Mouse (Mus musculus) testis, postnatal 14 days (tissue): ENCODE measurements around the gene Vmn1r65.
"Not testable (repeated sequence)": the region's sequence is repeated elsewhere in the genome, so short reads cannot be mapped to it uniquely, and the experiment has no call there.

Experiments used
- DNase-seq: peaks from one replicate; pipeline ENCODE4 v3.0.0; 2021; ENCODE audit warnings: low spot score

Vmn1r65 gene

DNA sequence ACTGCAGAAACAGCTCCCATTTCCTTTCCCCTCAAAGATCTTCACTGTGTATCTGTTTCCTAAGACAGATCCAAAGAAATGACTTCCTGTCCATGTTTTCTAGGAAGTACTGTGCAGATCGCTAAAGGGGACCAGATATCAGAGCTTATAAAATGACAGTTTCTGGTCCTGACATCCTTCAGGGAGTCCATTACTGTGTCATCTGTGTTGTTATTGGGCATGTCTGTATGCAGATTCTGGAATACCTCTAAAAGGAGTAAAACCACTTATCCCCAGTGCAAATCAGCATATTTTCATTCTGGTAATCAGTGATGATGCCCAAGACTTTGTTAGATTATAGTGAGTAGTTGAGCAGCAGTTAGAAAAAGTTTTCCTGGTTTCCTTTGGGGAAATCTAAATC is at the start of gene Vmn1r65:
Gene Vmn1r65, minus strand, starts transcription at position 101 of the 400 bp plus-strand sequence.
- DNase-seq, result no peak

DNA sequence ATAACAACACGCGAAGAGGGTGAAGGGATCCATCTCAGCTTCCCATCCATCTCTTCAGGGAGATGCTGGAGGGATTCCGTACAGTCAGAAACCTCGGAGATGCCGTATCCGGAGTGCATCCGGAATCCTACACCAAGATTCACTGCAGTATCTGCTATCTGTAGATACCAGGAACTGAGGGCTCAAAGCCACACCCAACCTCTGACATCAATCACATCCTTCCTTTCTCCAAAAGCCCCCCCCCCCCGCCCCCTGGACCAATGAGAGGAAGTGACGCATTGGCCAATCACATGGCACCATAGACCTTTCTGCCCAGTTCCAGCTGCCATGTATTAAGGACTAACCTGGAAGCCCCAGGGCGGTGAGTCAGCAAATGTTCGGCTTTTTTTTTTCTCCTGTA is 34.1 kb upstream of the Vmn1r65 start, which contains the start of gene Nlrp4c:
Gene Nlrp4c, plus strand, starts transcription at position 301 of the 400 bp plus-strand sequence.
- DNase-seq, result peak; percentile 23

DNA sequence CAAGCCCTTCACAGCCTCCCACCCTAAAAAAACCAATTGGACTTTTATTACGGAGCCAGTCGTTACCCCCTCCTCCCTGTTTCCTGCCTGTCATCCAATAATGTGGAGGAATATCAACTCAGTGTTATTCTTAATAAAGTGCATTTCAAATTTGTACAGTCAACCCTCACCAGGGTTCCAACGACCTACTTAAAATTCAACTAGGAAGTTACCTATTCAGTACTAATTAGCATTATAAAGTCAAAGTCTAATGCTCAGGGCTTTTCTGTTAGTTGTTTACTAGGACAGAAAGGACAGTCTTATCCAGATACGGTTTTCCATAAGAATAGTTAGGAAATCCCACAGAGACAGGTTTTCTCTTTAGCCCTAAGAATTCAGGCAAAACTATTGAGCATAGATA is 28.4 kb downstream of the Vmn1r65 start:
- not testable (repeated sequence) for DNase-seq

DNA sequence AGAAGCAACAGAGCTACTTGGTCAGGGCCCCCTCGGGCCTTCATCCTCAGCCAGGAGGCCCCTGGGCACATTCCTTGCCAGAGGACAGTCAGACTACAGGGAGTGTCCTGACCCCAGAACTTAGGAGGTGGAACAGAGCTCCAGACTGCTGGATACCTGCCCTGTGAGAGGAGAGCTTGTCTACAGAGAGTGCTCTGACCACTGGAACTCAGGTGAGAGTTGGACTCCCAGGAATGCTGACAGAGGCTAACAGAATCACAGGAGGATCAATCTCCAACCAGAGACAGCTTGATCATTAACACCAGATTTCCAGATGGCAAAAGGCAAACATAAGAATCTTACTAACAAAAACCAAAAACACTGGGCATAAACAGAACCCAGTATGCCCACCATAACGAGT is 38.3 kb downstream of the Vmn1r65 start:
- DNase-seq, result not testable (repeated sequence)
